In genomic region chr6:145120787-145121589, GRCm38 (mm10) we compare ENCODE assay signal across 8 mouse cellular contexts. TPM values are rescaled to one million over a fixed set of nuclear protein-coding genes. Genes with fewer than 3 reads are reported as not detected.
A peak's percentile ranks its signal among the peaks of the same experiment; 100 is the strongest.
DNase-seq lines count a peak whose midpoint lies in the region; ATAC-seq and TF ChIP-seq lines count a peak whose summit lies in the region.

No protein-coding gene starts in this region.

- H3K4me2 ChIP-seq in forebrain, embryonic 12.5 days: no peak overlapping the region
- H3K4me2 ChIP-seq in intestine, embryonic 15.5 days (replicated peaks): 0 out of 2 replicates have a peak overlapping the region, but pooled peaks have one; percentile 3
- peak overlapping the region; percentile 14; the same call in 1 of the 2 replicates for H3K4me2 ChIP-seq in stomach, embryonic 15.5 days

- WGBS in forebrain, embryonic 10.5 days: 55% methylated on average over 18 of the region's 18 CpGs
- whole genome bisulfite sequencing in forebrain, embryonic 12.5 days: 57% methylated on average over 18 of the region's 18 CpGs
- 51% methylated on average over 18 of the region's 18 CpGs for WGBS in intestine, embryonic 15.5 days
- WGBS in stomach, embryonic 15.5 days: 31% methylated on average over 18 of the region's 18 CpGs
- 67% methylated on average over 18 of the region's 18 CpGs for WGBS in cerebellum, adult 2 months

- peaks cover 42% of the 10 kb centered on the region for H3K4me1 ChIP-seq in forebrain, embryonic 10.5 days
- H3K4me1 ChIP-seq in forebrain, embryonic 12.5 days: peaks cover 34% of the 10 kb centered on the region
- H3K4me1 ChIP-seq in intestine, embryonic 15.5 days (replicated peaks): peaks cover 7% of the 10 kb centered on the region
- H3K4me1 ChIP-seq in stomach, embryonic 15.5 days: peaks cover 13% of the 10 kb centered on the region; the same call in 1 of the 2 replicates
- H3K4me1 ChIP-seq in cerebellum, adult 2 months (ENCODE audit: control insufficient read depth, insufficient read depth, low read length): no peaks in the 10 kb centered on the region

- DNase-seq in forebrain, embryonic 10.5 days (ENCODE audit: extremely low spot score, low spot score): no peak
- DNase-seq in 416B (ENCODE audit: low read depth): peak; percentile 95
- DNase-seq in brain, adult 2 months (ENCODE audit: low read depth, low spot score): peak; percentile 63
- DNase-seq in cerebellum, adult 2 months: no peak
- no peak for DNase-seq in kidney, adult 11 months

- H3K9me3 ChIP-seq in forebrain, embryonic 10.5 days: no peaks in the 10 kb centered on the region
- no peaks in the 10 kb centered on the region for H3K9me3 ChIP-seq in forebrain, embryonic 12.5 days
- H3K9me3 ChIP-seq in intestine, embryonic 15.5 days: no peaks in the 10 kb centered on the region
- no peaks in the 10 kb centered on the region for H3K9me3 ChIP-seq in stomach, embryonic 15.5 days

- TF ChIP-seq CTCF in cerebellum, adult 2 months (IDR thresholded peaks at IDR 0.05; ENCODE audit: borderline replicate concordance, insufficient read depth, low read depth, low read length): no peak

- no peak overlapping the region for H3K4me3 ChIP-seq in forebrain, embryonic 10.5 days
- H3K4me3 ChIP-seq in forebrain, embryonic 12.5 days (replicated peaks): no peak overlapping the region
- no peak overlapping the region for H3K4me3 ChIP-seq in intestine, embryonic 15.5 days (replicated peaks)
- no peak overlapping the region for H3K4me3 ChIP-seq in stomach, embryonic 15.5 days (replicated peaks)
- H3K4me3 ChIP-seq in cerebellum, adult 2 months (replicated peaks; ENCODE audit: insufficient read depth, low read depth, low read length): no peak overlapping the region

- peaks cover 14% of the 10 kb centered on the region; the same call in 1 of the 2 replicates for H3K27me3 ChIP-seq in forebrain, embryonic 10.5 days (ENCODE audit: poor library complexity, severe bottlenecking)
- 0 out of 2 replicates have a peak, but pooled peaks cover 8% of the 10 kb centered on the region for H3K27me3 ChIP-seq in forebrain, embryonic 12.5 days
- H3K27me3 ChIP-seq in intestine, embryonic 15.5 days (replicated peaks): no peaks in the 10 kb centered on the region
- H3K27me3 ChIP-seq in stomach, embryonic 15.5 days (replicated peaks): no peaks in the 10 kb centered on the region
- H3K27me3 ChIP-seq in cerebellum, adult 2 months (ENCODE audit: control insufficient read depth, insufficient read depth, low read length): no peaks in the 10 kb centered on the region

- H3K27ac ChIP-seq in forebrain, embryonic 10.5 days: peak overlapping the region; percentile 73; the same call in 1 of the 2 replicates
- no peak overlapping the region for H3K27ac ChIP-seq in forebrain, embryonic 12.5 days
- no peak overlapping the region for H3K27ac ChIP-seq in intestine, embryonic 15.5 days
- H3K27ac ChIP-seq in stomach, embryonic 15.5 days: peak overlapping the region; percentile 57; the same call in 1 of the 2 replicates
- H3K27ac ChIP-seq in cerebellum, adult 2 months (ENCODE audit: insufficient read depth, low read length): no peak overlapping the region

- TF ChIP-seq POLR2A in cerebellum, adult 2 months (IDR thresholded peaks at IDR 0.05; ENCODE audit: borderline replicate concordance, insufficient read depth, low read length): no peak

- no peak for ATAC-seq in forebrain, embryonic 12.5 days (ENCODE audit: low FRiP score)
- ATAC-seq in intestine, embryonic 15.5 days: peak; percentile 34; the same call in 1 of the 2 replicates
- ATAC-seq in stomach, embryonic 15.5 days (ENCODE audit: insufficient read depth, low FRiP score, low read depth): peak; percentile 25; the same call in 1 of the 2 replicates

- H3K9ac ChIP-seq in forebrain, embryonic 12.5 days: no peak overlapping the region
- H3K9ac ChIP-seq in intestine, embryonic 15.5 days: no peak overlapping the region
- no peak overlapping the region for H3K9ac ChIP-seq in stomach, embryonic 15.5 days

- no peaks in the 10 kb centered on the region for H3K36me3 ChIP-seq in forebrain, embryonic 10.5 days (replicated peaks)
- no peaks in the 10 kb centered on the region for H3K36me3 ChIP-seq in forebrain, embryonic 12.5 days (replicated peaks)
- H3K36me3 ChIP-seq in intestine, embryonic 15.5 days: no peaks in the 10 kb centered on the region
- no peaks in the 10 kb centered on the region for H3K36me3 ChIP-seq in stomach, embryonic 15.5 days

RNA-seq across cellular contexts. Expression of gene Lrmp, which starts 5.5 kb away (rescaled TPM):
- polyA plus RNA-seq in forebrain, embryonic 10.5 days (2016; fragmentation: Nextera tagmentation; extraction: Ambion mirVana): 1.8 and 1.9 TPM in 2 replicates
- 0.88 and 1.0 TPM in 2 replicates for polyA plus RNA-seq in forebrain, embryonic 12.5 days (2016; fragmentation: Nextera tagmentation; extraction: Ambion mirVana)
- 2.7 and 5.8 TPM in 2 replicates for polyA plus RNA-seq in intestine, embryonic 15.5 days (2015; fragmentation: Nextera tagmentation; extraction: Ambion mirVana)
- 14.3 and 18.7 TPM in 2 replicates for polyA plus RNA-seq in stomach, embryonic 15.5 days (2015; fragmentation: Nextera tagmentation; extraction: Ambion mirVana)
- polyA plus RNA-seq in cerebellum, adult 2 months (2012; rRNA removed): 0.55 and 0.82 TPM in 2 replicates

RNA-seq across cellular contexts. Expression of gene Bcat1, which starts 45.0 kb away (rescaled TPM):
- 135 and 145 TPM in 2 replicates for polyA plus RNA-seq in forebrain, embryonic 10.5 days (2016; fragmentation: Nextera tagmentation; extraction: Ambion mirVana)
- 98.9 and 105 TPM in 2 replicates for polyA plus RNA-seq in forebrain, embryonic 12.5 days (2016; fragmentation: Nextera tagmentation; extraction: Ambion mirVana)
- polyA plus RNA-seq in intestine, embryonic 15.5 days (2015; fragmentation: Nextera tagmentation; extraction: Ambion mirVana): 6.1 and 6.6 TPM in 2 replicates
- 6.6 and 11.8 TPM in 2 replicates for polyA plus RNA-seq in stomach, embryonic 15.5 days (2015; fragmentation: Nextera tagmentation; extraction: Ambion mirVana)
- polyA plus RNA-seq in cerebellum, adult 2 months (2012; rRNA removed): 42.5 and 53.7 TPM in 2 replicates

Comparison
In these comparisons a context has a peak if more than half of its experiments do, and no peak if none do; other contexts are left out.
1. H3K27ac ChIP-seq: peak in forebrain, embryonic 10.5 days (single experiment) and stomach, embryonic 15.5 days (single experiment); none in forebrain, embryonic 12.5 days (single experiment), intestine, embryonic 15.5 days (single experiment) and cerebellum, adult 2 months (single experiment).
2. DNase-seq: peak in 416B (single experiment) and brain, adult 2 months (single experiment); none in forebrain, embryonic 10.5 days (single experiment), cerebellum, adult 2 months (0 of 2) and kidney, adult 11 months (single experiment).